Mouse (Mus musculus) midbrain, embryonic 13.5 days (tissue): ENCODE data around the gene Ppid. TPM values are rescaled to one million over a fixed set of nuclear protein-coding genes. Genes with fewer than 3 reads are reported as not detected.

Experiments used
- ATAC-seq: fragments of 200-750 bp; cut with Nextera tagmentation; 2 replicates; pipeline ENCODE4 v1.8.0; 2017; ENCODE audit warnings: mild to moderate bottlenecking, moderate TSS enrichment, moderate library complexity
- H3K27ac ChIP-seq: fragments of 300-500 bp; sonication (generic); 2 replicates; pipeline ENCODE4 v1.5.1; 2015; ENCODE audit warnings: inconsistent platforms, mild to moderate bottlenecking, moderate library complexity
- H3K27me3 ChIP-seq: fragments of 300-500 bp; sonication (generic); 2 replicates; pipeline ENCODE4 v1.6.1; 2015; ENCODE audit warnings: mild to moderate bottlenecking, inconsistent platforms
- H3K36me3 ChIP-seq: fragments of 300-500 bp; sonication (generic); 2 replicates; pipeline ENCODE4 v1.6.1; 2015; ENCODE audit warnings: mild to moderate bottlenecking, inconsistent platforms
- H3K4me1 ChIP-seq: fragments of 300-500 bp; sonication (generic); replicated peaks from 2 replicates; pipeline ENCODE4 v1.6.1; 2015; ENCODE audit warnings: inconsistent platforms
- H3K4me2 ChIP-seq: fragments of 300-500 bp; sonication (generic); replicated peaks from 2 replicates; pipeline ENCODE4 v1.6.1; 2015; ENCODE audit warnings: moderate library complexity, mild to moderate bottlenecking, inconsistent platforms
- H3K4me3 ChIP-seq: fragments of 300-500 bp; sonication (generic); replicated peaks from 2 replicates; pipeline ENCODE4 v1.5.1; 2015; ENCODE audit warnings: mild to moderate bottlenecking, inconsistent platforms
- H3K9ac ChIP-seq: fragments of 300-500 bp; sonication (generic); replicated peaks from 2 replicates; pipeline ENCODE4 v1.6.1; 2015; ENCODE audit warnings: mild to moderate bottlenecking, inconsistent platforms
- H3K9me3 ChIP-seq: fragments of 300-500 bp; sonication (generic); 2 replicates; pipeline ENCODE4 v1.6.1; 2016; ENCODE audit warnings: mild to moderate bottlenecking, inconsistent platforms
- WGBS: fragments of 180-500 bp; shearing (Covaris S2); methylation state at CpG from one replicate; pipeline ENCODE4 v1.1.7; 2015; 5-methylcytosine and 5-hydroxymethylcytosine counted together
- polyA plus RNA-seq: library from polyadenylated mRNA; unstranded; fragments of >200 nt; fragmentation: Nextera tagmentation; extraction: Ambion mirVana; gene quantifications from 2 replicates; pipeline ENCODE4 v1.2.1, GENCODE M21; 2015

The Ppid gene
- polyA plus RNA-seq, 1 experiment from 2014 or later = 149 TPM

DNA sequence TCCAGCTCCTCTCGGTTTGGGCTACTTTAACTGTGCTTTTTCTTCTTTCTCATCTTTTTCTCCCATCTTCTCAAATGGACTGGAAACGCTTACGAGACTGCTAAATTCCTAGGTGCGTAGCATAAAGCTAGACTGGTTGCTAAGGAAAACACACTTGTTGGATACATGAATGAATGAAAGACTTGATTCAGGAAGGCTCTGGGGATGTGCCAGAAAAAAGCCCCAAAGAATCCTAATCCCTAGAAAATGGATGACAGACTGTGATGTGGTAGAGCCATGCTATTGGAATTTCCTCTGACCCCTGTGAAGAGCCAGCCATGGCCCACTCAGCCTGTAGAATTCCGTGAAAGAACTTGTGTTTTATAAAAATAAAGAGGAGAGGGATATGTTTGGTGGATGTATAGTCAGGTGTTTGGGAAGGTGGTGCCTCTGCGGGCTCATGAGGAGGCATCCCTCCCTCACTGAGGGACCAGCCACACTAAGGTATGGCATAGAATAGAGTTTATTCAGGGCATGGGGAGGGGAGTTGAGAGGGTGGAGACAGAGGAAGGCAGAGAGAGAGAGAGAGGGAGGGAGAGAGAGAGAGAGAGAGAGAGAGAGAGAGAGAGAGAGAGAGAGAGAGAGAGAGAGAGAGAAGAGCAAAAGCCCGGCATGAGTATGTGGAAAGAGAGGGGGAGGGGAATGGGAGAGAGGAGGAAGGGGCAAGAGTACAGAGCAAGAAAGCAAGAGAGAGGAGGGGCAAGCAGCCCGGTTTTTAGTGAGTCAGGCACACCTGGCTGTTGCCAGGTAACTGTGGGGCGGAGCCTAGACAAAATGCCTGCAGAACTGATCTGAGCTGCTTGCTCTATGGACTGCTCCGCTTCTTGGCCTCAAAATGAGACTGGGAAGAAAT is 15.3 kb upstream of the Ppid start:
- Histone ChIP-seq H3K4me3 (no peak overlapping the region), H3K27ac (peak overlapping the region; percentile 44; the same call in 1 of the 2 replicates), H3K27me3 (no peaks in the 10 kb centered on the region), H3K36me3 (no peaks in the 10 kb centered on the region), H3K9ac (no peak overlapping the region), H3K9me3 (no peaks in the 10 kb centered on the region), H3K4me1 (peaks cover 15% of the 10 kb centered on the region), H3K4me2 (0 out of 2 replicates have a peak overlapping the region, but pooled peaks have one; percentile 15)
- 17% methylated on average over 10 of the region's 10 CpGs for WGBS
- ATAC-seq = peak; percentile 83

GRCm38 (mm10) chr3:79576468-79576816 is 14.7 kb upstream of the Ppid start:
- Histone ChIP-seq H3K4me2 (0 out of 2 replicates have a peak overlapping the region, but pooled peaks have one; percentile 13), H3K36me3 (no peaks in the 10 kb centered on the region), H3K27me3 (no peaks in the 10 kb centered on the region), H3K4me1 (peaks cover 15% of the 10 kb centered on the region), H3K9me3 (no peaks in the 10 kb centered on the region), H3K27ac (peak overlapping the region; percentile 44; the same call in 1 of the 2 replicates), H3K4me3 (no peak overlapping the region), H3K9ac (no peak overlapping the region)
- 27% methylated on average over 3 of the region's 3 CpGs for WGBS
- peak; percentile 17; the same call in 1 of the 2 replicates for ATAC-seq

GRCm38 (mm10) chr3:79576865-79577264 is 14.3 kb upstream of the Ppid start:
- Histone ChIP-seq H3K4me3 (no peak overlapping the region), H3K4me2 (no peak overlapping the region), H3K9me3 (no peaks in the 10 kb centered on the region), H3K27ac (peak overlapping the region; percentile 44; the same call in 1 of the 2 replicates), H3K36me3 (no peaks in the 10 kb centered on the region), H3K4me1 (peaks cover 15% of the 10 kb centered on the region), H3K9ac (no peak overlapping the region), H3K27me3 (no peaks in the 10 kb centered on the region)
- ATAC-seq = peak; percentile 52
- 22% methylated on average over 5 of the region's 5 CpGs for WGBS

GRCm38 (mm10) chr3:79577606-79578005 is 13.5 kb upstream of the Ppid start:
- ATAC-seq = no peak
- Histone ChIP-seq H3K4me2 (no peak overlapping the region), H3K27me3 (no peaks in the 10 kb centered on the region), H3K27ac (no peak overlapping the region), H3K36me3 (no peaks in the 10 kb centered on the region), H3K9me3 (no peaks in the 10 kb centered on the region), H3K4me3 (no peak overlapping the region), H3K4me1 (peaks cover 15% of the 10 kb centered on the region), H3K9ac (no peak overlapping the region)
- 92% methylated on average over 6 of the region's 6 CpGs for WGBS

DNA sequence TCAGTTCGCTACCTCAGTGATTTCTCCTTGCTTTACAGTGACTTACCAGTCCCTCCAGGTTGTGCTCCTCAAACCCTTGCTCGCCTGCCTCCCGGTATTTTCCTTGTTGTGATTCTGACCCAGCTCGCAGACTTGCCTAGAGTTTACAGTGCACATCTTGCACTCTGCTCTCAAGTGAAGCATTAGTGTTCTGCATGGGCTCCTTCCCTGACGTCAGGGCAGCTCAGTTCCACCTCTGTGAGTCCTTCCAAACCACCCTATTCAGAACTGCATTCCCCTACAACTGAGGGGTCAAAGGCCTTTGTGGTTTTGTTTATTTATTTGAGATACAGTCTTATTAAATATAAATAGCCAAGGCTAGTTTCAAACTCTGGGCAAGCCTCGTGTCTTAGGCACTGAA is 13.0 kb upstream of the Ppid start:
- WGBS = 70% methylated on average over 6 of the region's 6 CpGs
- Histone ChIP-seq H3K9me3 (no peaks in the 10 kb centered on the region), H3K27me3 (no peaks in the 10 kb centered on the region), H3K4me1 (peaks cover 15% of the 10 kb centered on the region), H3K9ac (no peak overlapping the region), H3K36me3 (no peaks in the 10 kb centered on the region), H3K27ac (no peak overlapping the region), H3K4me2 (no peak overlapping the region), H3K4me3 (no peak overlapping the region)
- no peak for ATAC-seq

- 86% methylated on average over 5 of the region's 5 CpGs for WGBS
- no peak overlapping the region for H3K27ac ChIP-seq
- no peak overlapping the region for H3K4me2 ChIP-seq
- H3K9me3 ChIP-seq = no peaks in the 10 kb centered on the region
- no peak overlapping the region for H3K4me3 ChIP-seq
- no peak for ATAC-seq
- H3K4me1 ChIP-seq = peaks cover 15% of the 10 kb centered on the region
- H3K27me3 ChIP-seq = no peaks in the 10 kb centered on the region
- H3K36me3 ChIP-seq = no peaks in the 10 kb centered on the region
- H3K9ac ChIP-seq = no peak overlapping the region
These were observed 11.1 kb upstream of the Ppid start for GRCm38 (mm10) chr3:79579891-79580575.

DNA sequence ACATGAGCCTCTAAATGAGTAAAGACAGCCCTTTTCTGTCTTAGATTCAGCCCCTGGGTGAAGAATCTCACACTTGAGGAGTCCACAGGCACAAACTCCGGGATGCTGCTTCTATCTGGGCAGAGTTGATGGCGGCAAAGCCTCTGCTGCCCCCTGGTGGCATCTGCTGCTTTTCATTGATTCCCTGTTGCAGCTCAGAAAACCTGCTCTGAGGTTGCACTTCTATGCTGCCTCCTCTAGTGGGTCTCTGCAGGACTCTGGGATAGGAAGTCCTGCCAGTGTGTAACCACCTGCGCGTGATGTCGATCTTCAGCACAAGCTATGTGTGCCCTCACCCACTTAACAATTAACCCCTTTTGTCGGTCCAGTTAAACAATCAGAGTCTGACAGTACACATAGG is 4.3 kb upstream of the Ppid start:
- 0 out of 2 replicates have a peak, but pooled peaks cover 5% of the 10 kb centered on the region for H3K27me3 ChIP-seq
- H3K4me3 ChIP-seq = no peak overlapping the region
- H3K4me2 ChIP-seq = no peak overlapping the region
- H3K9me3 ChIP-seq = no peaks in the 10 kb centered on the region
- peak; percentile 71 for ATAC-seq
- H3K36me3 ChIP-seq = no peaks in the 10 kb centered on the region
- H3K4me1 ChIP-seq = peaks cover 1% of the 10 kb centered on the region
- no peak overlapping the region for H3K9ac ChIP-seq
- WGBS = 3% methylated on average over 6 of the region's 6 CpGs
- H3K27ac ChIP-seq = no peak overlapping the region

- Histone ChIP-seq H3K27ac (no peak overlapping the region), H3K36me3 (peaks cover 9% of the 10 kb centered on the region), H3K4me3 (no peak overlapping the region), H3K9ac (no peak overlapping the region), H3K4me1 (peaks cover 16% of the 10 kb centered on the region), H3K4me2 (no peak overlapping the region), H3K27me3 (0 out of 2 replicates have a peak, but pooled peaks cover 5% of the 10 kb centered on the region), H3K9me3 (no peaks in the 10 kb centered on the region)
- ATAC-seq = no peak
- WGBS = 88% methylated on average over 2 of the region's 2 CpGs
These were observed 1.5 kb upstream of the Ppid start for GRCm38 (mm10) chr3:79589671-79590070.

GRCm38 (mm10) chr3:79591793-79592471 is 790 bp downstream of the Ppid start:
- Histone ChIP-seq H3K27ac (no peak overlapping the region), H3K4me2 (peak overlapping the region; percentile 83), H3K27me3 (0 out of 2 replicates have a peak, but pooled peaks cover 5% of the 10 kb centered on the region), H3K9ac (peak overlapping the region; percentile 90), H3K4me1 (peaks cover 16% of the 10 kb centered on the region), H3K4me3 (peak overlapping the region; percentile 89), H3K9me3 (no peaks in the 10 kb centered on the region), H3K36me3 (peaks cover 28% of the 10 kb centered on the region)
- WGBS = 6% methylated on average over 15 of the region's 15 CpGs
- ATAC-seq = peak; percentile 38

- 92% methylated on average over 7 of the region's 7 CpGs for WGBS
These were observed 4.3 kb downstream of the Ppid start for GRCm38 (mm10) chr3:79595468-79595867.

GRCm38 (mm10) chr3:79609886-79610285 is 18.7 kb downstream of the Ppid start:
- H3K4me1 ChIP-seq = no peaks in the 10 kb centered on the region
- no peak overlapping the region for H3K4me2 ChIP-seq
- no peaks in the 10 kb centered on the region for H3K27me3 ChIP-seq
- peaks cover 64% of the 10 kb centered on the region for H3K36me3 ChIP-seq
- WGBS = 96% methylated on average over 2 of the region's 2 CpGs
- H3K9ac ChIP-seq = no peak overlapping the region
- no peaks in the 10 kb centered on the region for H3K9me3 ChIP-seq
- H3K27ac ChIP-seq = no peak overlapping the region
- H3K4me3 ChIP-seq = no peak overlapping the region
- ATAC-seq = no peak

More at GRCm38 (mm10) chr3:79595468-79595867, 4.3 kb downstream of the Ppid start:
- H3K27me3 ChIP-seq = no peaks in the 10 kb centered on the region
- no peak overlapping the region for H3K4me3 ChIP-seq
- H3K9me3 ChIP-seq = no peaks in the 10 kb centered on the region
- ATAC-seq = no peak
- H3K36me3 ChIP-seq = peaks cover 56% of the 10 kb centered on the region
- no peak overlapping the region for H3K4me2 ChIP-seq
- no peak overlapping the region for H3K9ac ChIP-seq
- peaks cover 16% of the 10 kb centered on the region for H3K4me1 ChIP-seq
- H3K27ac ChIP-seq = no peak overlapping the region
